Mouse (Mus musculus) stomach, embryonic 16.5 days (tissue): ENCODE data around the gene Maml3. TPM values are rescaled to one million over a fixed set of nuclear protein-coding genes. Genes with fewer than 3 reads are reported as not detected.
A peak's percentile ranks its signal among the peaks of the same experiment; 100 is the strongest.

Experiments
- ATAC-seq: fragments of 200-750 bp; cut with Nextera tagmentation; 2 replicates; pipeline ENCODE4 v1.8.0; 2017; ENCODE audit warnings: moderate number of reproducible peaks, moderate TSS enrichment; ENCODE audit not compliant: insufficient read depth, low FRiP score
- H3K27ac ChIP-seq: fragments of 300-500 bp; sonication (generic); 2 replicates; pipeline ENCODE4 v1.5.1; 2014; ENCODE audit warnings: low read length
- H3K27me3 ChIP-seq: fragments of 300-500 bp; sonication (generic); 2 replicates; pipeline ENCODE4 v1.6.1; 2014; ENCODE audit warnings: low read length, control low read depth, mixed read lengths; ENCODE audit not compliant: control insufficient read depth, insufficient read depth
- H3K36me3 ChIP-seq: fragments of 300-500 bp; sonication (generic); 2 replicates; pipeline ENCODE4 v1.6.1; 2014; ENCODE audit warnings: low read length; ENCODE audit not compliant: control insufficient read depth, insufficient read depth
- H3K4me1 ChIP-seq: fragments of 300-500 bp; sonication (generic); 2 replicates; pipeline ENCODE4 v1.6.1; 2014; ENCODE audit warnings: low read length, control low read depth, mixed read lengths; ENCODE audit not compliant: control insufficient read depth, insufficient read depth
- H3K4me2 ChIP-seq: fragments of 300-500 bp; sonication (generic); 2 replicates; pipeline ENCODE4 v1.6.1; 2014; ENCODE audit warnings: low read depth, low read length, mixed read lengths
- H3K4me3 ChIP-seq: fragments of 300-500 bp; sonication (generic); replicated peaks from 2 replicates; pipeline ENCODE4 v1.5.1; 2014; ENCODE audit warnings: mild to moderate bottlenecking, low read length
- H3K9ac ChIP-seq: fragments of 300-500 bp; sonication (generic); 2 replicates; pipeline ENCODE4 v1.6.1; 2014; ENCODE audit warnings: low read length
- H3K9me3 ChIP-seq: fragments of 300-500 bp; sonication (generic); replicated peaks from 2 replicates; pipeline ENCODE4 v1.6.1; 2016; ENCODE audit warnings: low read length, control low read depth; ENCODE audit not compliant: control insufficient read depth
- WGBS: fragments of 180-500 bp; shearing (Covaris S2); extraction: QIAGEN DNeasy Blood & Tissue Kit; methylation state at CpG from one replicate; pipeline ENCODE4 v1.1.7; 2014; 5-methylcytosine and 5-hydroxymethylcytosine counted together
- polyA plus RNA-seq: library from polyadenylated mRNA; unstranded; fragments of >200 nt; fragmentation: Nextera tagmentation; extraction: Ambion mirVana; gene quantifications from 2 replicates; pipeline ENCODE4 v1.2.1, GENCODE M21; 2015

Gene Maml3
- polyA plus RNA-seq, 1 experiment from 2014 or later: 5.0 TPM

- H3K27me3 ChIP-seq: no peaks in the 10 kb centered on the region
- WGBS: 60% methylated on average over 7 of the region's 7 CpGs
Measured at GRCm38 (mm10) chr3:52027972-52028371, 76.9 kb downstream of the Maml3 start.

DNA sequence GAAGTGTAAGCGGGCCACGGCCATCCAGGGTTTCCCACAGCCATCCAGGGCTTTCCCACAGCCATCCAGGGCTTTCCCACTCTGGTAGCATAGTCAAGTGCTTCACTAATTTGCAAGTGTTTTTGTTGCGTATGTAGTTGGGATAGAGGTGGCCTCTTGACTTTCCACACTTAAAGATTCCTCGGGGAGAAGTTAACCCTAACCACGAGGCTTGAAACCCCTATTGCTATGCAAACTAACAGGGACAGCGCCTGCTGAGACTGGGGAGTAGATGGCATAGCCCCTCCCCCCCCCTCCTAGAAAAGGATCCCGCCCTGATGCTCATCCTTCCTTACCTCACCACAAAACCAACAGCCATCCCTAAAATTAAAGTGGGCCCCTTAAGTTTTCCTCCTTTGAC is 82.4 kb downstream of the Maml3 start:
- H3K36me3 ChIP-seq: no peaks in the 10 kb centered on the region
- H3K27me3 ChIP-seq: no peaks in the 10 kb centered on the region
- H3K4me1 ChIP-seq: no peaks in the 10 kb centered on the region
- H3K9me3 ChIP-seq: no peaks in the 10 kb centered on the region
- 65% methylated on average over 7 of the region's 7 CpGs for WGBS
- no peak for ATAC-seq
- no peak overlapping the region for H3K4me2 ChIP-seq
- no peak overlapping the region for H3K27ac ChIP-seq
- no peak overlapping the region for H3K4me3 ChIP-seq
- no peak overlapping the region for H3K9ac ChIP-seq

More at GRCm38 (mm10) chr3:52027972-52028371, 76.9 kb downstream of the Maml3 start:
- Histone ChIP-seq H3K4me3 (no peak overlapping the region), H3K9me3 (no peaks in the 10 kb centered on the region), H3K36me3 (no peaks in the 10 kb centered on the region), H3K4me1 (peaks cover 25% of the 10 kb centered on the region), H3K4me2 (0 out of 2 replicates have a peak overlapping the region, but pooled peaks have one; percentile 18), H3K27ac (peak overlapping the region; percentile 85), H3K9ac (0 out of 2 replicates have a peak overlapping the region, but pooled peaks have one; percentile 46)
- ATAC-seq: peak; percentile 89; the same call in 1 of the 2 replicates

DNA sequence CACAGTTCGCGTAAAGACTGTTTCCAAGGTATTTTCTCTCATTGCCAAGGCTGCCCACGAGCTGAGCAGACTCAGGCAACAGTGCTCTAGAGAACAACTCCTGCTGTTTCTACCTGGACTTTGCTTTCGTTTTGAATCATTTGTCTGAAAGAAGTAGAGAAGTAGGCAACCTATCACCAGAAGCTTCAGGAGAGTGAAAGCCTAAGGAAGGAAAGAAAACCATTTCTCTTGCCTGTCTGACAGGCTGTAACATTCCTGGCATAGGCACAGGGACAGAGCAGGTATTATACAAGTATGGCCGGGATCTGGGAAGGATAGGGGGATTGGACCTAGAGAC is 86.8 kb downstream of the Maml3 start:
- 79% methylated on average over 5 of the region's 5 CpGs for WGBS
- H3K36me3 ChIP-seq: no peaks in the 10 kb centered on the region
- H3K27ac ChIP-seq: no peak overlapping the region
- H3K4me3 ChIP-seq: no peak overlapping the region
- H3K9ac ChIP-seq: no peak overlapping the region; the same call in 1 of the 2 replicates
- H3K4me1 ChIP-seq: no peaks in the 10 kb centered on the region
- ATAC-seq: no peak
- H3K27me3 ChIP-seq: no peaks in the 10 kb centered on the region
- H3K4me2 ChIP-seq: no peak overlapping the region
- no peaks in the 10 kb centered on the region for H3K9me3 ChIP-seq

GRCm38 (mm10) chr3:52017439-52018102 is 87.3 kb downstream of the Maml3 start:
- H3K9me3 ChIP-seq: no peaks in the 10 kb centered on the region
- peak overlapping the region; percentile 9 for H3K4me2 ChIP-seq
- no peaks in the 10 kb centered on the region for H3K36me3 ChIP-seq
- no peak overlapping the region for H3K27ac ChIP-seq
- WGBS: 67% methylated on average over 17 of the region's 17 CpGs
- no peaks in the 10 kb centered on the region for H3K27me3 ChIP-seq
- no peak overlapping the region for H3K4me3 ChIP-seq
- no peaks in the 10 kb centered on the region for H3K4me1 ChIP-seq
- no peak overlapping the region; the same call in 1 of the 2 replicates for H3K9ac ChIP-seq
- no peak for ATAC-seq

DNA sequence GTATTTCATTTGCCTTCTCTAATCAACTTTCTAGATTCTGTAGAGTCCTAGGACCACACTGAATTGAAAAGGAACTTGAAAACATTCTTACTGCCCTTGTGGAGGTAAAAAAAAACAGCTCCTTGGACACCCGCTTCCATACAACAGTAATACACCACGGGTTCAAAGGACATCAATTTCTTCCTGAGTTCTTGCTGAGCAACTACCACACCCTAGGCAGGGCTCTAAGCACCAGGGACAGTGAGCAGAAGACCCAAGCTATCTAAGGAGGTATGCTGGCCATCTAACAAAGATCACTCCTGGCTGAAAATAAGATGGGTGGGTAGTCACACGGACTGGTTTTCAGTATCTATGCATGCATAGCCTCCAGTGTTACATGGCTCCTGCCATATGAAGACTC is 88.7 kb downstream of the Maml3 start:
- Histone ChIP-seq H3K27ac (no peak overlapping the region), H3K4me3 (no peak overlapping the region), H3K4me1 (0 out of 2 replicates have a peak, but pooled peaks cover 4% of the 10 kb centered on the region), H3K9ac (no peak overlapping the region), H3K4me2 (no peak overlapping the region), H3K9me3 (no peaks in the 10 kb centered on the region), H3K36me3 (no peaks in the 10 kb centered on the region), H3K27me3 (no peaks in the 10 kb centered on the region)
- no peak for ATAC-seq
- 86% methylated on average over 3 of the region's 3 CpGs for WGBS

DNA sequence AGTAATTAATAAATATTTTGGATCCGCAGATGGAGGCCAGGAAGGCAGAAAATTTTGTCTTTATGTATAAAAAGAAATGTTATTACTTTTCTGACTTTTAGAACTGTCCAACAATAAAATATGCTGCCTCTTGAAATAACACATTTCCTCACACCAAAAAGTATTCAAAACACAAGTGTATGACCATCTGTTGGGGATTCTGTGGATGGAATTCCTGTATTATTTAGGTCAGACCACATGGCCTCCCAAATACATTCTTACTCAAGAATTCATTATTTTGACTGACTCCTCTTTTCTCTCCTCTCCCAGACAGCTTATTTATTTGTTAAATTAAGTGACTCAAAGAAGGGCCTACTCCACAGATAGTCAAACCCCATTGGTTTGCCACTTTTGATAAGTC is 89.3 kb downstream of the Maml3 start:
- Histone ChIP-seq H3K9me3 (no peaks in the 10 kb centered on the region), H3K27ac (no peak overlapping the region), H3K4me3 (no peak overlapping the region), H3K4me1 (0 out of 2 replicates have a peak, but pooled peaks cover 4% of the 10 kb centered on the region), H3K4me2 (no peak overlapping the region), H3K36me3 (no peaks in the 10 kb centered on the region), H3K27me3 (no peaks in the 10 kb centered on the region), H3K9ac (no peak overlapping the region)
- no peak for ATAC-seq
- 73% methylated on average over 1 of the region's 1 CpGs for WGBS

DNA sequence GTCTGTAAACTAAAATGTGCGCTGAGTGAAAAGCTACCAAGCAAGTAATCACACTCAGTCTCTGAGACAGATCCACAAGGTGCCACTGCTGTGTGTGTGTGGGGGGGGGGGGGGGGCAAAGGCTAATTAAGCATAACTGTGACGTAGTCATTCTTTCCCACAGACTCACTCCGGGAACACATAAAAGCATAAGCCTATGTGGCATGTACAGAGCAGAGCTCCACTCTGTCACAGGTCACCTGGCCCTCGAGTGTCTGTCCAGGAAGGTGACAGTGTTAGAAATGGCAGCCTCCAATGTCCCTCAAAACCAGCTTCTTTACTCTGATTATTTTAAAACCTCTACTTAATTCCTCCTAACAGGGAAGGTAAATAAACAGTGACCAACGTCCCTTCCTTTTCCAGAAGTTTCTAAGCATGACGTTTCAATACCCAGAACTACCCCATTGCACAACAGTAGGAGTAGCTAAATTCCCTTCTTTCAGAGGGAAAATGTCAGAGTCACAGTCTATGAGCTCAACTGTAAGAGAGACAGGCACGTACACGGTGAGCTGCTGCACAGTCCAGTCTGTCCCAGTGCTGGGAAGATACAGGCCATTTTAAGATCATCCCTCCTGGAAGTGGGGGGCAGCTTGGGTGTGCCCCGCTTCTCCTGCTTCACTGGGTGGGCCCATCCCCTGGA is 93.7 kb downstream of the Maml3 start:
- H3K27ac ChIP-seq: no peak overlapping the region
- no peak for ATAC-seq
- 66% methylated on average over 9 of the region's 9 CpGs for WGBS

DNA sequence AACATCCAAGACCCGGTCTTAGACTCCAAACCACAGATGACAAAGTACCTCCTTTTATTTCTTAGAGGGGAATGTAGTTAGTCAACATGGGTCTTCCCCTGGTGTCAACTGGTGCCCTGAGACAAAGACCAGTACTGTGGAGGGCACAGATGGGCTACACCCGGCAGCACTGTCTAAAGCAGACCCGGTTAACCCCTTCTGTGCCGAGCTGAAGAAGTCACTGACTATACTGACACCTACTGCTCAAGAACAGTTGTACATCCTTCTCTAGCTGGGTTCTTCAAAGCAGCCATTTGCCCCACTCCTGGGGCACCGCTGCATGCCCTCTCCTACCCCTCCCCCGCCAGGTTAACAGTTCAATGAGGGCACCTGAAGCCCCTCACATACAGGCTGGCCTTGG is 95.6 kb downstream of the Maml3 start:
- Histone ChIP-seq H3K27me3 (no peaks in the 10 kb centered on the region), H3K36me3 (no peaks in the 10 kb centered on the region), H3K4me3 (no peak overlapping the region), H3K27ac (no peak overlapping the region), H3K4me2 (no peak overlapping the region), H3K9me3 (no peaks in the 10 kb centered on the region), H3K4me1 (peaks cover 31% of the 10 kb centered on the region), H3K9ac (no peak overlapping the region)
- no peak for ATAC-seq
- WGBS: 28% methylated on average over 6 of the region's 6 CpGs

More for the DNA sequence above, 93.7 kb downstream of the Maml3 start:
- H3K36me3 ChIP-seq: no peaks in the 10 kb centered on the region
- H3K4me3 ChIP-seq: no peak overlapping the region
- H3K9me3 ChIP-seq: no peaks in the 10 kb centered on the region
- H3K4me2 ChIP-seq: no peak overlapping the region
- 0 out of 2 replicates have a peak overlapping the region, but pooled peaks have one; percentile 31 for H3K9ac ChIP-seq
- no peaks in the 10 kb centered on the region for H3K27me3 ChIP-seq
- H3K4me1 ChIP-seq: peaks cover 22% of the 10 kb centered on the region

- Histone ChIP-seq H3K27me3 (no peaks in the 10 kb centered on the region), H3K4me1 (peaks cover 36% of the 10 kb centered on the region)
- WGBS: 2% methylated on average over 18 of the region's 21 CpGs
Measured at GRCm38 (mm10) chr3:52007602-52008252, 97.1 kb downstream of the Maml3 start.

More at GRCm38 (mm10) chr3:52007602-52008252, 97.1 kb downstream of the Maml3 start:
- H3K4me3 ChIP-seq: peak overlapping the region; percentile 50
- H3K27ac ChIP-seq: peak overlapping the region; percentile 58; the same call in 1 of the 2 replicates
- peak overlapping the region; percentile 57 for H3K9ac ChIP-seq
- peak; percentile 73; the same call in 1 of the 2 replicates for ATAC-seq
- no peaks in the 10 kb centered on the region for H3K36me3 ChIP-seq
- H3K4me2 ChIP-seq: peak overlapping the region; percentile 84
- no peaks in the 10 kb centered on the region for H3K9me3 ChIP-seq
